Mouse (Mus musculus) liver, embryonic 14.5 days (tissue): ENCODE results near the gene Syt3. TPM values are rescaled to one million over a fixed set of nuclear protein-coding genes. Genes with fewer than 3 reads are reported as not detected.

Source experiments
- ATAC-seq: fragments of 200-750 bp; cut with Nextera tagmentation; 2 replicates; pipeline ENCODE4 v1.8.0; 2017; ENCODE audit warnings: moderate number of reproducible peaks, mild to moderate bottlenecking, moderate library complexity; ENCODE audit not compliant: insufficient read depth
- DNase-seq, 3 experiments: peaks; one replicate each; pipeline ENCODE4 v3.0.0-alpha.2; 2012 to 2013; ENCODE audit warnings: low read depth in 3 of 3, low spot score in 3 of 3
- H3K27ac ChIP-seq: fragments of 300-500 bp; sonication (generic); 2 replicates; pipeline ENCODE4 v1.5.1; 2014; ENCODE audit warnings: moderate library complexity, mild to moderate bottlenecking, control low read depth, inconsistent platforms
- H3K27me3 ChIP-seq: fragments of 300-500 bp; sonication (generic); 2 replicates; pipeline ENCODE4 v1.6.1; 2014; ENCODE audit warnings: mild to moderate bottlenecking, low read length, moderate library complexity; ENCODE audit not compliant: control insufficient read depth, insufficient read depth
- H3K36me3 ChIP-seq: fragments of 300-500 bp; sonication (generic); replicated peaks from 2 replicates; pipeline ENCODE4 v1.6.1; 2014; ENCODE audit warnings: low read depth; ENCODE audit not compliant: control insufficient read depth, insufficient read depth
- H3K4me1 ChIP-seq, 2 experiments: fragments of 200-500 bp in 1 of 2; fragments of 300-500 bp in 1 of 2; sonication (generic) in 1 of 2; replicated peaks; 2 replicates each; pipeline ENCODE4 v1.6.1; 2012 to 2014; ENCODE audit warnings: antibody characterized with exemption in 1 of 2, inconsistent platforms in 1 of 2, low read length in 1 of 2; ENCODE audit not compliant: control insufficient read depth in 2 of 2, insufficient read depth in 2 of 2
- H3K4me2 ChIP-seq: fragments of 300-500 bp; sonication (generic); 2 replicates; pipeline ENCODE4 v1.6.1; 2014; ENCODE audit warnings: low read depth, mild to moderate bottlenecking, control low read depth, moderate library complexity
- H3K4me3 ChIP-seq, 2 experiments: fragments of 200-500 bp in 1 of 2; fragments of 300-500 bp in 1 of 2; sonication (generic) in 1 of 2; 2 replicates each; pipeline ENCODE4 v1.5.1; 2012 to 2014; ENCODE audit warnings: low read depth in 2 of 2, low read length in 2 of 2, mild to moderate bottlenecking in 2 of 2, control low read depth in 1 of 2, inconsistent platforms in 1 of 2, moderate library complexity in 1 of 2; ENCODE audit not compliant: insufficient read depth in 1 of 2
- H3K9ac ChIP-seq: fragments of 300-500 bp; sonication (generic); replicated peaks from 2 replicates; pipeline ENCODE4 v1.6.1; 2014; ENCODE audit warnings: mild to moderate bottlenecking, control low read depth, moderate library complexity
- H3K9me3 ChIP-seq: fragments of 300-500 bp; sonication (generic); 2 replicates; pipeline ENCODE4 v1.6.1; 2016; ENCODE audit warnings: low read length, mixed read lengths; ENCODE audit not compliant: control insufficient read depth
- CTCF ChIP-seq: IDR thresholded peaks from 2 replicates; pipeline ENCODE4 v1.5.1; 2016; ENCODE audit warnings: antibody characterized with exemption, low read depth, control low read depth
- EP300 ChIP-seq: IDR thresholded peaks from 2 replicates; pipeline ENCODE4 v1.6.1; 2016; ENCODE audit warnings: antibody characterized with exemption, low read depth
- WGBS: fragments of 180-500 bp; shearing (Covaris S2); extraction: QIAGEN DNeasy Blood & Tissue Kit; methylation state at CpG from one replicate; pipeline ENCODE4 v1.1.7; 2014; ENCODE audit not compliant: insufficient replicate concordance; 5-methylcytosine and 5-hydroxymethylcytosine counted together
- polyA plus RNA-seq, 2 experiments: library from polyadenylated mRNA; depleted of rRNA in 1 of 2; stranded (reverse) in 1 of 2; unstranded in 1 of 2; fragments of >200 nt; fragmentation: Nextera tagmentation in 1 of 2; extraction: Ambion mirVana in 1 of 2; gene quantifications; 2 replicates each; pipeline versions ENCODE4 v1.2.1 to v1.2.3; 2012 to 2014

Syt3 gene
- polyA plus RNA-seq, 2 experiments = 0.02 TPM; not detected in 1

DNA sequence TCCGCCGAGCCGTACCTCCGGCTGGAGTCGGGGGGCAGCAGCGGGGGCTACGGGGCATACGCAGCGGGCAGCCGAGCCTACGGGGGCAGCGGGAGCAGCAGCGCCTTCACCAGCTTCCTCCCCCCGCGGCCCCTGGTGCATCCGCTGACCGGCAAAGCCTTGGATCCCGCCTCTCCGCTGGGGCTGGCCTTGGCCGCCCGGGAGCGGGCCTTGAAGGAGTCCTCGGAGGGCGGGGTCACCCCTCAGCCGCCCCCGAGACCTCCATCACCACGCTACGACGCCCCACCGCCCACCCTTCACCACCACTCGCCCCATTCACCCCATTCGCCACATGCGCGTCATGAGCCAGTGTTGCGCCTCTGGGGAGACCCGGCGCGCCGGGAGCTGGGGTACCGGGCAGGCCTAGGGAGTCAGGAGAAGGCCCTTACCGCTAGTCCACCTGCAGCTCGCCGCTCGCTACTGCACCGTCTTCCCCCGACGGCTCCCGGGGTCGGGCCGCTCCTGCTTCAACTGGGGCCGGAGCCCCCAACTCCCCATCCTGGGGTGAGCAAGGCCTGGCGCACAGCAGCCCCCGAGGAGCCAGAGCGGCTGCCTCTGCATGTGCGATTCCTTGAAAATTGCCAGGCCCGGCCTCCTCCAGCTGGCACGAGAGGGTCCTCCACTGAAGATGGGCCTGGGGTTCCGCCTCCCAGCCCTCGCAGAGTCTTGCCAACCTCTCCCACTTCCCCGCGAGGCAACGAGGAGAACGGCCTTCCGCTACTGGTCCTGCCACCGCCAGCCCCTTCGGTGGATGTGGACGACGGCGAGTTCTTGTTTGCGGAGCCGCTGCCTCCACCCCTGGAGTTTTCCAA lies 30.9 kb upstream of the Syt3 start:
- 3% methylated on average over 70 of the region's 71 CpGs for WGBS
- DNase-seq = no peak
- no peak overlapping the region for H3K4me2 ChIP-seq

DNA sequence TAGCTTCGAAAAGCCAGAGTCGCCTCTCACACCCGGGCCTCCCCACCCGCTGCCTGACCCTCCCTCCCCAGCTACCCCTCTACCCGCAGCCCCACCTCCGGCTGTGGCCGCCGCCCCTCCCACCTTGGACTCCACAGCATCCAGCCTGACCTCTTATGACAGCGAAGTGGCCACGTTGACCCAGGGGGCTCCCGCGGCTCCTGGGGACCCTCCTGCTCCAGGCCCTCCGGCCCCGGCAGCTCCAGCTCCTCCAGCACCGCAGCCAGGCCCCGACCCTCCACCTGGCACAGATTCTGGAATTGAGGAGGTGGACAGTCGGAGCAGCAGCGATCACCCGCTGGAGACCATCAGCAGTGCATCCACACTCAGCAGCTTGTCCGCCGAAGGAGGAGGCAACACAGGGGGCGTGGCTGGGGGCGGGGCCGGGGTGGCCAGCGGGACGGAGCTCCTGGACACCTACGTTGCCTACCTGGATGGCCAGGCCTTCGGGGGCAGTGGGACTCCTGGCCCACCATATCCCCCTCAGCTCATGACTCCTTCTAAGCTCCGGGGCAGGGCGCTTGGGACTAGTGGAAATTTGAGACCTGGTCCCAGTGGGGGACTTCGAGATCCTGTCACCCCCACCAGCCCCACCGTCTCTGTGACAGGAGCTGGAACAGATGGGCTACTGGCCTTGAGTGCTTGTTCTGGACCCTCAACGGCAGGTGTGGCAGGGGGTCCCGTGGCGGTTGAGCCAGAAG lies 30.1 kb upstream of the Syt3 start:
- DNase-seq (no peak), ATAC-seq (no peak)
- H3K27me3 ChIP-seq = peaks cover 90% of the 10 kb centered on the region
- H3K9me3 ChIP-seq = no peaks in the 10 kb centered on the region
- H3K4me1 ChIP-seq = no peaks in the 10 kb centered on the region
- H3K9ac ChIP-seq = no peak overlapping the region
- H3K4me3 ChIP-seq = no peak overlapping the region
- no peak overlapping the region for H3K4me2 ChIP-seq
- 3% methylated on average over 35 of the region's 35 CpGs for WGBS
- no peaks in the 10 kb centered on the region for H3K36me3 ChIP-seq
- no peak overlapping the region for H3K27ac ChIP-seq
- TF ChIP-seq CTCF (no peak), EP300 (no peak)

More for the DNA sequence above, 30.9 kb upstream of the Syt3 start:
- Histone ChIP-seq H3K36me3 (no peaks in the 10 kb centered on the region), H3K4me1 (no peaks in the 10 kb centered on the region), H3K4me3 (no peak overlapping the region), H3K9ac (no peak overlapping the region), H3K9me3 (no peaks in the 10 kb centered on the region), H3K27me3 (peaks cover 85% of the 10 kb centered on the region), H3K27ac (no peak overlapping the region)
- TF ChIP-seq CTCF (no peak), EP300 (no peak)
- no peak for ATAC-seq

DNA sequence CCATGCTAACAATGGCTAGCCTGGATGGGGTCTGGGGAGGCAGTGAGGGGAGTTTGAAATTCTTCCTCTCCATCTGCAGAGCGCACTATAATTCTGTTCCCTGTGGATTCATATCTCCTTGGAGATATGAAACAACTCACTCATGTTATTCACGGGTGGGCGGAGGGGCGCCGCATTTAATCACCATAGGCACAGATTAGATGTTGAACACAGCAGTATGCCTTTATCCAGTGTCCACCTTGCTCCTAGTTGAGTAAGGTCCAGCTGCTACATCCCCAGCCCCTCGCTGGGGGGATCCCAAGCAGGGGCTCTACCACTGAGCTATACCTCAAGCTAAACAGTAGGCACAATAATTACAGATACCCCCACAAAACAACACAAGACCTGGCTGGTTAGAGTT lies 28.5 kb upstream of the Syt3 start:
- 52% methylated on average over 6 of the region's 6 CpGs for WGBS
- Histone ChIP-seq H3K27me3 (peaks cover 95% of the 10 kb centered on the region), H3K4me3 (no peak overlapping the region), H3K4me2 (no peak overlapping the region), H3K9ac (no peak overlapping the region), H3K27ac (no peak overlapping the region), H3K9me3 (no peaks in the 10 kb centered on the region), H3K36me3 (no peaks in the 10 kb centered on the region), H3K4me1 (peaks cover 0 to 1% of the 10 kb centered on the region in 2 experiments; a peak in 1 of 4 replicates)
- ATAC-seq = no peak
- TF ChIP-seq EP300 = no peak
- no peak for DNase-seq

DNA sequence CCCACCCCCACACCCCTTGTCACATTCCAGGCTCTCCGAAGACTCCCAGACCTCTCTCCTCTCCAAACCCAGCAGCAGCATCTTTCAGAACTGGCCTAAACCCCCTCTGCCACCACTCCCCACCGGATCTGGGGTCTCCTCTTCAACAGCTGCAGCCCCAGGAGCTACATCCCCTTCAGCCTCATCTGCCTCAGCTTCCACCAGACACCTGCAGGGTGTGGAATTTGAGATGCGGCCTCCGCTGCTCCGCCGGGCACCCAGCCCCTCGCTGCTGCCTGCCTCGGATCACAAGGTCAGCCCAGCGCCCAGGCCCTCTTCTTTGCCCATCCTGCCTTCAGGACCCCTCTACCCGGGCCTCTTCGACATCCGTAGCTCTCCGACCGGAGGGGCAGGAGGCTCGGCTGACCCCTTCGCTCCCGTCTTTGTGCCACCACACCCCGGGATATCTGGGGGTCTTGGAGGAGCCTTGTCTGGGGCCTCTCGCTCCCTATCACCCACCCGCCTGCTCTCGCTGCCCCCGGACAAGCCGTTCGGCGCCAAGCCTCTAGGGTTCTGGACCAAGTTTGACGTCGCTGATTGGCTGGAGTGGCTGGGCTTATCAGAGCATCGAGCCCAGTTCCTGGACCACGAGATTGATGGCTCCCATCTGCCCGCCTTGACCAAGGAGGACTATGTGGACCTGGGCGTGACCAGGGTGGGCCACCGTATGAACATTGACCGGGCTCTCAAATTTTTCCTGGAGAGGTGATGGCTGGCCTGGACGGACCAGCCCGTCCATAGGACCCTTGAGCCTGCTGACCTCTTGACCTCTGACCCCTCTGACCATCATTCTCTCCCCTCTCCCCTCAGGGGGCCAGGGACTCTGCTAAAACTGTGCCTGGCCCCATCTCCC lies 27.1 kb upstream of the Syt3 start:
- 3% methylated on average over 35 of the region's 35 CpGs for WGBS
- Histone ChIP-seq H3K4me3 (no peak overlapping the region), H3K27me3 (peaks cover 90% of the 10 kb centered on the region), H3K4me1 (peaks cover 0 to 3% of the 10 kb centered on the region in 2 experiments; a peak in 1 of 4 replicates), H3K36me3 (no peaks in the 10 kb centered on the region), H3K9ac (no peak overlapping the region), H3K4me2 (no peak overlapping the region), H3K9me3 (no peaks in the 10 kb centered on the region), H3K27ac (no peak overlapping the region)
- ATAC-seq (no peak), DNase-seq (no peak)
- TF ChIP-seq EP300 (no peak), CTCF (no peak)
